In the genomic region with DNA sequence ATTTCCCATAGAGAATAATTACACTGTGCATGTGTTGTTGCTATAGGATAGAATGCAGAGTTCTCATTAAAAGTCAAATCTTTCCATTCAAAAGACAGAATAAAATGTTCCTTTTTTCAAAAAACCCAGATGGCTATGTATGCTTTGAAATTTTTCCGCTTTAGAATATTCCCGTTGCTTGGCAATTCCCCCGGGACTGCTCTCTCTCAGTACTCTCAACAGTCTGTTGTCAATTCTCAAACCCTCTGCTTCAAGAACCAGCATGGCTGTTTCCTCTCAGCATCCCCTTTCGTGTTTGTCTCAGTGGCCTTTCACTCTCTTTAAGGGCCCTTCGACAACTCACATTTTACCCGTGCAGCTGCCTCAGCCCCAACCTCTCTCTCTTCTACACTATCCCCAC, we compare ENCODE assay signal across 22 mouse cellular contexts.
DNase-seq lines count a peak whose midpoint lies in the region; ATAC-seq lines count a peak whose summit lies in the region.
"Had no signal": no experiment of that assay in that cellular context is flagged by ENCODE, and none has a peak within 500 bp of the region (broad histone marks: within the 10 kb centered on the region; RNA-seq: fewer than 3 reads in every experiment).

No protein-coding gene starts in this region.

- no peaks in the 10 kb centered on the region for H3K36me3 ChIP-seq in embryonic facial prominence, embryonic 12.5 days
- no peaks in the 10 kb centered on the region for H3K36me3 ChIP-seq in embryonic facial prominence, embryonic 10.5 days (replicated peaks)
- H3K36me3 ChIP-seq: G1E; hindbrain, embryonic 12.5 days; midbrain, embryonic 12.5 days; neural tube, embryonic 15.5 days had no signal

- no peak for ATAC-seq in embryonic facial prominence, embryonic 12.5 days (ENCODE audit: insufficient number of reproducible peaks, insufficient read depth, low FRiP score, low TSS enrichment)
- ATAC-seq: CD4-positive, CD25-positive, alpha-beta regulatory T cell, adult 4 months; inflammation-experienced regulatory T-cells, adult 6 months had no signal

- H3K27ac ChIP-seq in embryonic facial prominence, embryonic 12.5 days: 0 out of 2 replicates have a peak overlapping the region, but pooled peaks have one; percentile 2
- H3K27ac ChIP-seq in embryonic facial prominence, embryonic 10.5 days (replicated peaks): no peak overlapping the region
- H3K27ac ChIP-seq: hindbrain, embryonic 12.5 days; macrophage; midbrain, embryonic 12.5 days; neural tube, embryonic 15.5 days had no signal

- no peaks in the 10 kb centered on the region for H3K9me3 ChIP-seq in embryonic facial prominence, embryonic 12.5 days
- no peaks in the 10 kb centered on the region for H3K9me3 ChIP-seq in embryonic facial prominence, embryonic 10.5 days
- H3K9me3 ChIP-seq: G1E; hindbrain, embryonic 12.5 days; midbrain, embryonic 12.5 days; neural tube, embryonic 15.5 days had no signal

- no peaks in the 10 kb centered on the region for H3K27me3 ChIP-seq in embryonic facial prominence, embryonic 12.5 days
- H3K27me3 ChIP-seq in embryonic facial prominence, embryonic 10.5 days (replicated peaks; ENCODE audit: low read depth, poor library complexity, severe bottlenecking): no peaks in the 10 kb centered on the region
- H3K27me3 ChIP-seq: hindbrain, embryonic 12.5 days; midbrain, embryonic 12.5 days; neural tube, embryonic 15.5 days had no signal

- no peak overlapping the region for H3K4me2 ChIP-seq in embryonic facial prominence, embryonic 12.5 days (replicated peaks)
- H3K4me2 ChIP-seq: hindbrain, embryonic 12.5 days; lung, embryonic 14.5 days; midbrain, embryonic 12.5 days; neural tube, embryonic 15.5 days had no signal

- intact Hi-C loops in left cerebral cortex, postnatal 14 days (cut with DNase I): no loop called here

- no peak for DNase-seq in embryonic facial prominence, embryonic 10.5 days (ENCODE audit: low spot score)
- peak; percentile 29 to 49 for DNase-seq in left cerebral cortex, postnatal 14 days (ENCODE audit: low spot score in 2 of 2)
- DNase-seq in left cerebral cortex, adult 11 months (ENCODE audit: low spot score): no peak
- peak; percentile 49 for DNase-seq in layer of hippocampus, adult 11-12 months (ENCODE audit: low spot score)
- DNase-seq in layer of hippocampus, postnatal 25 days (ENCODE audit: extremely low spot score in 1 of 2, low spot score in 1 of 2): peak; percentile 19 to 30
- no peak for DNase-seq in neural tube, embryonic 10.5 days (ENCODE audit: extremely low spot score, low spot score)
- no peak for DNase-seq in spleen, adult 12 weeks (ENCODE audit: low spot score)
- DNase-seq: cerebellum, adult 11-12 months; gastrocnemius, postnatal 25 days; kidney, adult 9 months; kidney, postnatal 36 days; left cerebral cortex, postnatal 4 days; thymus, postnatal 14 days had no signal

- WGBS in embryonic facial prominence, embryonic 12.5 days: 57% methylated on average over 6 of the region's 6 CpGs
- WGBS in embryonic facial prominence, embryonic 10.5 days: 73% methylated on average over 6 of the region's 6 CpGs

- no peak overlapping the region for H3K4me3 ChIP-seq in embryonic facial prominence, embryonic 12.5 days
- no peak overlapping the region for H3K4me3 ChIP-seq in embryonic facial prominence, embryonic 10.5 days
- H3K4me3 ChIP-seq: hindbrain, embryonic 12.5 days; midbrain, embryonic 12.5 days; neural tube, embryonic 15.5 days had no signal

- H3K4me1 ChIP-seq in embryonic facial prominence, embryonic 12.5 days: no peaks in the 10 kb centered on the region
- H3K4me1 ChIP-seq in embryonic facial prominence, embryonic 10.5 days: peaks cover 12% of the 10 kb centered on the region; the same call in 1 of the 2 replicates
- H3K4me1 ChIP-seq: hindbrain, embryonic 12.5 days; neural tube, embryonic 15.5 days had no signal

- no peak overlapping the region for H3K9ac ChIP-seq in embryonic facial prominence, embryonic 12.5 days
- H3K9ac ChIP-seq: hindbrain, embryonic 12.5 days; lung, embryonic 14.5 days; midbrain, embryonic 12.5 days; neural tube, embryonic 15.5 days had no signal

Comparison
In these comparisons a context has a peak if more than half of its experiments do, and no peak if none do; other contexts are left out.
1. DNase-seq: peak in left cerebral cortex, postnatal 14 days (2 of 2), layer of hippocampus, adult 11-12 months (single experiment) and layer of hippocampus, postnatal 25 days (2 of 2); none in embryonic facial prominence, embryonic 10.5 days (single experiment), left cerebral cortex, adult 11 months (single experiment), neural tube, embryonic 10.5 days (single experiment) and spleen, adult 12 weeks (single experiment).